Mouse (Mus musculus) urinary bladder, postnatal 4 days (tissue): ENCODE results near the gene Kank1.
A peak's percentile ranks its signal among the peaks of the same experiment; 100 is the strongest.

ENCODE experiments used
- DNase-seq, 2 experiments: peaks; one replicate each; pipeline ENCODE4 v3.0.0; 2021 to 2022; ENCODE audit warnings: low spot score in 2 of 2

Kank1 gene

DNA sequence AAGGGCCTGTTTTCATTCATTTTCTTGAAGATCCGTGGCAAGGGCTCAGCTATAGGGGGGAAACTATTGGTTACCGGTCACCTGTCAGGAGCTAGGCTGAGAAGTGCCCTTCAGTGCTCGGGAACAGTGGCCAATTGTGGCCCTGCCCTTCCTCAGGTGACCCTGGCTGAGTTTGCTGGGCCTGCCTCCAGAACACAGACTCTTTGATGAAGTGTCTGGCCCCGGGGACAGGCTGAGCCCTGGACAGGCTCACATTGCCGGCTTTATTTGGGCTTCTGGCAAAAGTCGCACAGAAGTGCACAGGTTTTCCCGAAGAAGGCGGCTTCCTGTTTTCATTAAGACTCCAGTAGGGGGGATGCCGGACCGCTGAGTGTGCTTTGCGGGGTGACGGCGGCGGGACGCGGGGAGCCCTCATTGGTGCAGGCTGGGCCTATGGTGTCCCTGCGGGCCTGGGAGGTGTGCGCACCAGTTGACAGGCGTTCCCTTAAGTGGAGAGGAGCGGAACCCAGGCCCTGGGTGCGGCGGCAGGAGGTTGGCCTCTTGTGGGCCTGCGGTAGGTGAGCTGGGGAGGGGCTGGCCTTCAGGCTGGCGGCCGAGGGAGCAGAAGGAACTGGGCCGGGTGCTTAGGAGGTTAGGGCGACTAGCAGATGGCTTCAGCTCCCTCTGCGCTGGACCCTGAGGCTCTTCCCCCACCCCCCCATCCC, 169.9 kb downstream of the Kank1 start:
- DNase-seq: peak; percentile 74 to 80

GRCm38 (mm10) chr19:25407185-25407886, 170.6 kb downstream of the Kank1 start:
- no peak for DNase-seq

DNA sequence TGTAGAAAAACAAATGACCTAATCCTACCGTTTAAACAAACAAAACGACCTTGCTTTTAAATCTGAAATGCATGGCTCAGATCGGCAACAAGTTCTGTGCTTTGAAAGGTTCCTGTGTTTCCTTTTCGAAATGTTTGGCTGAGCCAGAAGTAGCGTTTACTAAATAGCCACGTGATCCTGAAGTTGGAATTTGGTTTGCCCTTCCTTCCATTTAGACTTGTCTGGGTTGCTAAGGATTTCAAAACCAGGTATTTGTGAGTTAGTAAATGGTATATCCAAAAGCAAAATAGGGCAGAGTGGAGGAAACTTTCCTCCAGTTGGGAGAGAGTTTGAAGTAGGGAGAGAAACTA, 171.1 kb downstream of the Kank1 start:
- no peak for DNase-seq

DNA sequence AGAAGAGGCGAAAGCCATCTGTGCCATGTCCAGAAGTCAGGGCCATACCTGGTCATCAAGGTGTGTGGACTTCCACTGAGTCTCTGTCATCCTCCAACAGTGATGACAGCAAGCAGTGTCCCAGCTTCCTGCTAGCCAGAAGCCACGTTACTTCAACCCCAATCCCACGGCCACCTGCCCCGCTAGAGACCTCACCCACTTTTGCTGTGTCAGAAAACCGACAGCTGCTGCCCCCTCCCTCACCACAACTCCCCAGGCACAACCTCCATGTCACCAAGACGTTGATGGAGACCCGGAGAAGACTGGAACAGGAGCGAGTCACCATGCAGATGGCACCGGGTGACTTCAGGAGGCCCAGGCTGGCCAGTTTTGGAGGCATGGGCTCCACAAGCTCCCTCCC, 172.5 kb downstream of the Kank1 start:
- DNase-seq: no peak

- DNase-seq: no peak
Measured at GRCm38 (mm10) chr19:25411353-25411752, 174.6 kb downstream of the Kank1 start.

DNA sequence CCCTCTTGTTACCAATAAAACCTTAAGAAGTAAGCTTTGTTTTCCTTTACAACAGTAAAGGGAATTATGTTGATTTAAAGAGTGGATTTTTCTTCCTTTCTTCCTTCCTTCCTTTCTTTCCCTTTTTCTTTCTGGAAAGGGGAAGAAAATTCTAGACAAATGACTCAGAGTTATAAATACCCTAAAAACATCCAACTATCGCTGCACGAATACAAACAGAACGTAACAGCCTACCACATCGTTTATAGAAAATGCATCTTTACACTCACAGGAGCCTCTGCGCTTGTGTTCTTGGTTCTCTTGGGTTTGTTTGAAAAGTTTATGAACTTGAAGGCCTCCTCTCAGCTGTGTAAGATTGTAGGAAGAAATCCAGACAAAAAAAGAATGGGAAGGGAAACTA, 178.7 kb downstream of the Kank1 start:
- no peak for DNase-seq

DNA sequence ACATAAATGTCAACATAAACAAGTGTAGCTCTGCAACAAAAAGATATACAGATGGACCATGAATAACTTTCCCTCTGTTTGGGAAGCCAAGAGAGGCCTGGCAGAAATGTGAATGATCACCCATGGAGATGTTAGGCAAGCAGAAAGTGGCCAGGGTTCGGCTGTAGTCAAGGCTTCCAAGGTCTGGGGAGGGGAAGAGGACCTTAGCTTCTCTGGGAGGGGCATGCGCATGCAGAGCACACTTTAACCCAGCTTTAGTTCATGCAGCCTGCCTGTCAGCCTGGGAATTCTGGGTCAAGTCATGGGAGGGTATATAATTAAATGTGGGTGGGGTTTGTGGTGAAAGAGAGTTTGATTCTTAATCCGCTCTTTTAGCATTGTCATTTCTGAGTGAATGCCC, 180.9 kb downstream of the Kank1 start:
- no peak for DNase-seq

- no peak for DNase-seq
Measured at GRCm38 (mm10) chr19:25419983-25420382, 183.2 kb downstream of the Kank1 start.

- no peak for DNase-seq
Measured at GRCm38 (mm10) chr19:25422096-25422495, 185.3 kb downstream of the Kank1 start.

DNA sequence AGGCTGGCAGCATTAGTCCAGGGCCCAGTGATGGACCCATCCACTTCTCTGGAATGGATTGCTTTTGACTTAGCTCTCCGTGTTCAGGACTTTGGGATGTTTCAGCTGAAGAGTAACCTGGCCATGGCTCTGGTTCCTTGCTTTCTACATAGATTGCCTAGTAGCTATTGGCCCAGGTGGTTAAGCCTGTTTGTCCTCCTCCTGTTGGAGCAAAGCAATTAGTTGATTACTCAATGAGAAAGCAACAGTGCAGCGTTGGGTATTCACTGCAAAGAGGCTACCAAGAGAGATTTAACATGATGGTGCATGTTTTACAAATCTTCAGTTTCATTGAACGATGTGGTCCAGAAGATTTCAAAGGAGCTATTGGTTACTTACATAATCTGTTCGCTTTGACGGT, 186.6 kb downstream of the Kank1 start:
- DNase-seq: no peak

GRCm38 (mm10) chr19:25426431-25426830, 189.7 kb downstream of the Kank1 start:
- DNase-seq: no peak

GRCm38 (mm10) chr19:25427886-25428285, 191.1 kb downstream of the Kank1 start:
- DNase-seq: no peak

GRCm38 (mm10) chr19:25428338-25428962, 191.7 kb downstream of the Kank1 start:
- no peak for DNase-seq

DNA sequence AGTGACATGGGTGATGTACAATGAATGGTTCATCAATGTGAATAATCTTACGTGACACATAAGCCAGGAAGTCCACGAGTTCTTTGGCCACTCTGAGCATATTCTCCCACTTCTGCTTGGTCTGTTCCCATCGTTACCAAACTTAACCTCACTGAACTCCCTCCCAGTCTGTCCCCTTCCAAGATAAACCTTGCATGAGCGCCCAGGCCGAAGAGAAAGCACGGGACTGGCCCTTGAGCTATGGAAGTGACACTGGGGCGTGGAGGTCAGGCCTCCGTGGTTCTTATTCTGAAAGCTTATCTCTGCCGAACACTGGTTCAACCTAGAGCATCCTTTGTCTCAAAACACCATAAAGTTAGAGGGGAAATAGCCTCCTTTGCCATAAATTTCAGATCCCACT, 194.7 kb downstream of the Kank1 start:
- DNase-seq: peak in 1 of 2 experiments; percentile 50

DNA sequence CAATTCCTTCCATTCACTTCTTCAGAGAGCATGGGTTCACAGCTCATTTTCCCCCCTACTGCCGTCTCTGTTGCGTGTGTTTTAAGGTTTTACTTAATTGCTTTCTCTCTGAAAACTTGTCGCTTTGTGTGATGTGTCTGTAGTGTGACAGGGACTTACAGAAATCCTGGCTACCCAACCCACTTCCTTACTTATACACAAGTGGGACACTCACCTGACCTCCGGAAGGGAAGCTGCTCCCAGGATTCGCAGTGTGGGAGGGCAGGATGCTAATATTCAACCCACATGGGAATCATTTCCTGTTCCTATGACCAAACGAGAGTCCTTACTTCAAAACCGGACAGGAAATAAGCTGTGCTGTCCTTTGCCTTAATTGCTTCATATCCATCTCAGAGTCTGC, 195.1 kb downstream of the Kank1 start:
- DNase-seq: peak in 1 of 2 experiments; percentile 48

DNA sequence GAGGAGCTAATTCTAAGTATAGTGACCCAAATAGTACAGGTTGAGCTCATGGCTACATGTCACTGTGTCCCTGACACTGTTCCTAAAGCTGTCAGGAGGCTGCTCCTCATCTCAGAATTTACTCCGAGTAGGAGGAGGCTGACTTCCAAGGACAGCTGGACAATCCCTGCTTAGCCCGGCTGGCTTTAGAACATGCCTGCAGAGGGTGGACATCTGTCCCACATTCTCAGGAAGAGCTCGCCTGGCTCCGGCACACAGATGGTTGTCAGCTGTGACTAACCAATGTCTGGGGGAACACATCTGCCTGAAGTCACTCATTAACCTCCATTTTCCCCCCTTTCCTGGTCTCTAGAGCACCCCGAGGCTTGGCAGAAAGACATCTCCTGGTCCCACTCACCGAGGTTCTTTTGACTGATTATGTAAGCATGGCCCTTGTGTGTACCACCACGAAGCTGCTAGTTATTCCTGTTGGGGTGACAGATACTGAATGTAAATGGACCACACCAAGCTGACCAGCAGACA, 196.5 kb downstream of the Kank1 start:
- DNase-seq: no peak

DNA sequence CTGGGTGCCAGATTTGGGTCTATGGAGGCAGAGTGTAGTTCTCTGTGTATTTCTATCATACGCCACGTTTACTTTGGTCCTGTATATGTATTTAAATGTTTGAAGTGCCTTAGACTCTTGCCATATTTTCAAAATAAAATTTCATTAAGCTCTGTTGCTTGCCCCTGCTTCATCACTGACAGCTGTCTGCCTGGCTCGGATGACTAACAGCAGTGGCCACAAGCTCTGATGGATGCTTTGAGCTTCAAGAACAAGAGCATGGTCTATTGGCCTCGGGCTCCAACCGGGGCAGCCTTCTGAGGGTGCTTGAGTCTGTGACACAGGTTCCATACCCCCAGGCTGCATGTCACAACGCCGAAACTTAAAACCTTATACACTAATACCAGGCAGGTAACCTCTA, 197.6 kb downstream of the Kank1 start:
- DNase-seq: peak in 1 of 2 experiments; percentile 48

- DNase-seq: peak in 1 of 2 experiments; percentile 55
Measured at GRCm38 (mm10) chr19:25434795-25435194, 198.0 kb downstream of the Kank1 start.

GRCm38 (mm10) chr19:25435412-25435811, 198.6 kb downstream of the Kank1 start:
- DNase-seq: peak in 1 of 2 experiments; percentile 30

DNA sequence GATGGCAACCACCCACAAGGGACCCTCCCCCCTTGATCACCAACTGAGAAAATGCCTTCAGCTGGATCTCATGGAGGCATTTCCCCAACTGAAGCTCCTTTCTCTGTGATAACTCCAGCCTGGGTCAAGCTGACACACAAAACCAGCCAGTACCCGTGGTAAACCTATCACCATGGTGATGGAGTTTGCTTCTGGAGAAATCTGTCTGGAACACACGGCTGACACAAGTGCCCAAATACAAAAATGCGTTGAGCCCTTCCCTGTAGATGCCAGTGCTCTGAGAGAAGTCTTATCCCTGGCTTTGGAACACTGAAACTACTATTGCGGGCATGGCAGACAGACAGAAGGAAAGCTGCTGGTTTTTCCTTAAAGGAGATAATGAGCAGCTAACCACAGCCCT, 199.4 kb downstream of the Kank1 start:
- no peak for DNase-seq

DNA sequence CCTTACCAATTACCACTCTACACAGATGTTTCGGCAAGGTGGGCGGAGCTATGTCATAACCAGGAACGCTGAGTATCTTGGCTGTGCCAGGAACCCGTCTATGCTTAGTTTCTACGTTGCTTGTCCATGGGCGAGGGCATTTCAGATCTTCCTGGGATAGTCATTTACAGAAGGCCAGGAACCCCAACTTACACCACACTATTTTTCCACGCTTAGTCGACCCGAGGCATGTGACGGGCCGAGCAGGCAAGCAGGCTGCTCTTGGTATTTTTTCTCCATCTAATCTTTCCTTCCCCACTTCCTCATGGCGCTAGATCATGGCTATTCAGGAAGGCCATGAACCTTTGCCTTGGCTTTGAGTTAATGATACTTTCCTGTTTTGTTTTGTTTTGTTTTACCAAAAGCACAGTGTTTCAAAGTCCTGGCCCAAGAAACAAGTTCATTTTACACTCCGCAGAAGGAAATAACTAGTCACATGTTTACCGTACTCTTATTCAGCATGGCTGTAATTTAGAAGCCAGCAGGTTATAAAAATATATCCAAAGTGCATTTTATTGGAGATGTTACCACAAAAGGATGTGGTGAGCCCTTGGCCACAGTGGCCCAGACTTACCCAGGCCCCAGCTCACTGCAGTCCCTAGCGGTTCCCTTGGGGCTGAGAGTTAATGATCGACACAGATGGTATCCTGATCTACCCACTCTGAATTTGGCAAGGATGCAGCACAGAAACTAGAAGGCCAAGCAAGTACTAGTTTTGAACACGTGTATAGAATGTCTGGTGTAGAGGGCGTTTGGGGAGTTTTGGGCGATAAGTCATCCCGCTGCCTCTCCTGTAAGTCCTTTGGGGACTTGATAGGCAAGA, 200.2 kb downstream of the Kank1 start:
- DNase-seq: peak in 1 of 2 experiments; percentile 46

- DNase-seq: no peak
Measured at GRCm38 (mm10) chr19:25438246-25438645, 201.5 kb downstream of the Kank1 start.
